Mouse (Mus musculus): ENCODE measurements around the gene Dhx36.

Gene Dhx36

GRCm38 (mm10) chr3:62418387-62419138 is 88.2 kb downstream of the Dhx36 start:
- no peak for DNase-seq (ENCODE audit: low read depth)
